Mouse (Mus musculus): Measurements from ENCODE around the gene Itpr3. TPM values are rescaled to one million over a fixed set of nuclear protein-coding genes. Genes with fewer than 3 reads are reported as not detected.

The Itpr3 gene
- total RNA-seq, 1 experiment from 2014 or later: 7.4 TPM

- peak; percentile 59 for DNase-seq
These were observed 18.6 kb upstream of the Itpr3 start for GRCm38 (mm10) chr17:27038335-27039050.

DNA sequence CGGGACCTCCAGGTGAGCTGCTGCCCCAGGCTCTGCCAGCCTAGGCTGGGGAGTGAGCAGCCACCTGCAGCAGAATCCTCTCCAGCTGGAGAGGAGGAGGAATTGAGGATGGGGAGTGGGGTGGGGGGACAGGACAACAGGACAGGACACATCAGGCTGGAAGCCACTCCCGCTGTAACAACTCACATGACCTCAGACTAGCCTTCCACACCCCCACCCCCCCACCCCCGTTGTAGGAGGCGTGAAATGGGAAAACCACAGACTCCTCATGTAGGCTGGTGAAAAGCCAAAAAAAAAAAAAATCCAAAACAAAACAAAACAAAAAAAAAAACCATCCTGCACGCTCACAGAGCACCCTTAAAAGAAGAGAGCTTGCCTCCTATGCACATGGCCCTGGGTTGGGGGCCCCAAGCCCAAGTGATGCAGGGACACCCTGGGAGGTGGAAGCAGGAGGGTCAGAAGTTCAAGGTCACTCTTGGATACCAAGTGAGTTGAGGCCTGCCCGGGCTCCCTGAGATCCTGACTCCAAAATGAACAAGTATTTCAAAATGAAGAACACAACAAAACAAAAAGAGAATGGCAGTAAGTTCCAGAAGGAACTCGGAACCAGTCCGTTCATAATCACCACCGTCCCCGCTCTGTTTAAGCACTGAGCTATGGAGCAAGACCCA, 17.5 kb upstream of the Itpr3 start:
- no peak for DNase-seq

DNA sequence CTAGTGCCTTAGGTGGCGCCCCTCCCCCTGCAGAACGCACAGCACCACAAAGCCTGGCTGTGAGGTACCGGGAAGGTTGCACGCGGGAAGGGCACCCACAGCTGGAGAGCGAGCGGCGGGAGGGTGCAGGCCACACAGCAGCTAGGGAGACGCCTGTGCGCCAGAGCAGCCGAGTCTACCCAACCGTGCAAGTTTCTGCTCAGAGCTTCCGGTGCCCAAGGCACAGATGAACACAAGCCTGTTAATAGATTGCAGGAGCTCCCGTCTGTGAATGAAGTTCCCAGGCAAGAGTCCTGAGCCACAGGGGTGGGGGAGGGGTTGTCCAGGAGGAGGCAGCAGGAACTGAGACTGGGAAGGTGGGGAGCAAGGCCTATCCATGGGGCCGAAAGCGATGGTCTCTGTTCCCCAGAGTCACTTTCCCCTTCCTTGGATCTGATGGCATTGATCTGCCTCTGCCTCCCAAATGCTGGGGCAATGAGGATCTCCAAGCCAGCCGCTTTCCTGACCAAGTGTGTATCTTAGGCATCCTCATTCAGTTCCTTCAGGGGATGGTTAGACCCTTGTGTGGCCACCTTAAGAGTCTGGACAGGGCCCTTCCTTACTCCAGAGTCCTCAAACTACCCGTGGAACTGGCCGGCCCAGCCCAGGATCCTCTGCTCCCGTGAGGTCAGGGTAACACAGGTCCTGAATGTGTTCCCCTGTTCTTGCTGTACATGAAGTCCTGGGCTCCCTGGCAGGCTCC, 16.6 kb upstream of the Itpr3 start:
- DNase-seq: no peak

GRCm38 (mm10) chr17:27041046-27041786, 15.9 kb upstream of the Itpr3 start:
- DNase-seq: no peak

- DNase-seq: no peak
These were observed 15.4 kb upstream of the Itpr3 start for GRCm38 (mm10) chr17:27041787-27042055.

GRCm38 (mm10) chr17:27042840-27043239, 14.3 kb upstream of the Itpr3 start:
- DNase-seq: no peak

GRCm38 (mm10) chr17:27045164-27045563, 11.9 kb upstream of the Itpr3 start:
- no peak for DNase-seq

- DNase-seq: no peak
These were observed 9.2 kb upstream of the Itpr3 start for GRCm38 (mm10) chr17:27047762-27048444.

DNA sequence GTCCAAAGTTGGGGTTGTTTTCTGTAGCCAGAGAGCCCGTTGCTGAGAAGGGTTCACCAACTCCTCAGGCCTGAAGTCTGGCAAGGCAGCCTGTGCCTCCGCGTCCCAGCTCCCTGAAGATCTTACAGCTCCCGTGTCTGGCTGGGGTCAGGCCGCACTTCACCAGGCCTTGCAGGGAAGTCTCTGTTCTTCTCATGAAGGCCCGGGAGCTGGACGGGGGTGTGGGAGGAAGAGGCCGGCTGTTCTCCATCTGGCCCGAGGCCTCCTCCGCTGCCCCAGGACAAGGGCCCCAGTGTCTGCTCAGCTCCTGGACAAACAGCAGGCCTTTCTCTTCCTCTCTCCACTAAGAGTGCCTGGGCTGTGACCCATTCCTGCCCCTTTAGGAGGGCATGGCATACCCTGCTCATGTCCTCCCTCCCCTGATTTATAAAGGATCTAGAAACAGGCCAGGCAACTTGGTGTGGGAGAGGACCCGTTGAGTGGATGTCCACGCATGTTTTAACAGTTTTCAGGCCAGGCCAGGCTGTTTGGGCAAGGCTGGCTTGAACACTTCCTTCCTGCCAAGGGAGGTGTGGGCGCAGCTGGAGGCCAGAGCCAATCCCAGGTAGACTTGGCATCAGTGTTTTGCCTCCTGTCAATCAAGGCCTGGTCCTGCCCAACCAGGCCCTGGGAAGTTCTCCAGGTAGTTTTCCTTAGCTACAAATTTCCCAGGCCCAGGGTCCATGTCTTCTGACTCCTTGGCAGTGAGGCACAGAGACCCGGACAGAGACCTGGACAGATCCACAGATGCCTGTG, 8.5 kb upstream of the Itpr3 start:
- DNase-seq: no peak

DNA sequence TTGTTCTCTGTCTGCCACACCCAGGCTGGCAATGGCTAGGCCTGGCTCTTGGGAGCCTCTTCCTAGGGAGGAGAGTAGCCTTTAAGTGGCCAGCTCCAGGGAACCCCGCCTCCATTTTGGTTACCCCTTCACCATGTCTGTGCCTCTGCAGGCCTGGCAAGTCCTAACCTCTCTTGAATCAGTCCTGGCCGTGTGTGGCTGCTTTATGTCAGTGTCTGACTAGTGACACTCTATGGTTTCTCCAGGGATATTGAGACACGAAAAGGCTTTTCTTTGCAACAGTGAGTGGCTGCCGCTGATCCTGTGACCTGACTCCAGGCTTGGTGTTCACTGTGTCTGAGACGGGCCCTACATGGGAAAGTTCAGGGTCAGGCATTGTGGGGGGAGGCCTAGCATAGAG, 6.3 kb upstream of the Itpr3 start:
- DNase-seq: no peak

- peak; percentile 66 for DNase-seq
These were observed 5.6 kb upstream of the Itpr3 start for GRCm38 (mm10) chr17:27051514-27051913.

GRCm38 (mm10) chr17:27056170-27056569, 934 bp upstream of the Itpr3 start:
- peak; percentile 54 for DNase-seq

GRCm38 (mm10) chr17:27057517-27058055, 482 bp downstream of the Itpr3 start:
- no peak for DNase-seq

DNA sequence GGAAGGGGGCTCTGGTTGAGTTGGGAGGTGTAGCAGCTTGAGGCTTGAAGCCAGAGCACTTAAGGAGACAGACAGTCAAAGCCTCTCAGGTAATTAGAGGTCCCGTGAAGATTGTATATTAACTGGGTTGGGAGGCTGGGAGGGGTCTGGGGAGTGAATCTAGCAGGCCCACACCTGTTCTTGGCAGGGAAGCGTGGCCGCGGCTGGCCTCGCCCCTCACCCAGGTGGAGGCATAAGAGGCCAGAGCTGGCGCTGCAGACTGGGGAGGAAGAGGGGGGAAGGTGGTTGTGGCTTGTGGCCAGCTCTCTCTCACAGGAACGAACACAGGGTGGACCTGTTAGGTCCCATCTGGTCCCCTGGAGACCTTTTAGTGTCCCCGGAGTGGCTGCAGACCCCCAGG, 3.6 kb downstream of the Itpr3 start:
- no peak for DNase-seq

- no peak for DNase-seq
These were observed 4.6 kb downstream of the Itpr3 start for GRCm38 (mm10) chr17:27061727-27062126.

GRCm38 (mm10) chr17:27062684-27063083, 5.6 kb downstream of the Itpr3 start:
- no peak for DNase-seq

DNA sequence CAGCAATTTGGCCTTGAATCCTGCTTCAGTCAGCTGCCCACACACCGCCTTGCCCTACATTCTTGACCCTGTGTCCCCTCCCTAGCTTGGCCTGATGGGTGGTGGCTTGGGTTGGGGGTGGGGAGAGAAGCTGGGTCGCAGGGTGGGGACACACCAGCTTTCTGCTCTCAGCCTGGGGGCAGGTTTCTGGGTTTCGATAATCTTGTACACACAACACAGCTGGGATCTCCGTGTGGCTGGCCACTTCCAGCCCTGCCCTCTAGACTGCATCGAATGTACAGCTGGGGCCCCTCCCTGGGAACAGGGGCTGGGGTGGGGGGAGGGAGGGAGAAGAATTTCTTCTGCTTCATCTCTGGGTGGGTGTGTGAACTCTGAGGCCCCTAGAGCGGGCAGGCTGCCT, 6.6 kb downstream of the Itpr3 start:
- DNase-seq: no peak

DNA sequence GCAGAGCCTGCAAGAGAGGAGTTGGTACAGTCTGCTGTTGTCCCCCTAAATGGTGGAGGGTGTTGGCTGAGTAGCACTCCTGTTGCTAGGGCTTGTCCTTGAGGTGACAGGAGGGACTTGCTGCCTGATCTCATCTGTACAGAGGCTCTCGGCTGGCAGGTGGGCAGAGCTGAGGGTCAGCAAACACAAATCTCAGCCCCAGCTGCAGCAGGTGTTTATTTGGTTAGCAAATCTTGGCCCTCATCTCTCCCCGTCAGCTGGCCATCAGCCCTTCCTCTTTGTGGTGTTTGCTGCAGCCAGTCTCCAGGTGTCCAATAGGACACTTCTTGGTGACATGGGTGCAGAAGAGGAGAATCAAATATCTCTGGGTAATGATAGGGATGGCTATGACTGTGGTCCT, 7.1 kb downstream of the Itpr3 start:
- DNase-seq: no peak

DNA sequence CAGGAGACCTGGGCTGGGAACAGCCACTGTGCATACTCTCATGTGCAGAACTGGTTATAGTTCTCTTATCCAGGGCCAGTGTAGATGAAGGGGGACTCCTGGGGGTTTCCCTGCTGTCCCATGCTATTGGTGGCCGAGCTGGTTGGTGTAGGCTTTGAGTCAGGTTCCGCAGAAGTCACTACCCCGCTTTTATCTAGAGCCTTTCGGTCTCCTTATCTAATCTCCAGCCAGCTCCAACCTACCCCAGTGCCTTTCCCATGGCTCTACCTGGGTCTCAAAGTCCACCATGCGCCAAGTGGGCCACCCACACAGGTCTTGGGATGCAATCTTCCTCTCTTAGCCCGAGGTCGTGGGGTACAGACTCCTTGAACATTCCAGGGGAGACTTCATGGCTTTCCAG, 9.0 kb downstream of the Itpr3 start:
- DNase-seq: no peak

DNA sequence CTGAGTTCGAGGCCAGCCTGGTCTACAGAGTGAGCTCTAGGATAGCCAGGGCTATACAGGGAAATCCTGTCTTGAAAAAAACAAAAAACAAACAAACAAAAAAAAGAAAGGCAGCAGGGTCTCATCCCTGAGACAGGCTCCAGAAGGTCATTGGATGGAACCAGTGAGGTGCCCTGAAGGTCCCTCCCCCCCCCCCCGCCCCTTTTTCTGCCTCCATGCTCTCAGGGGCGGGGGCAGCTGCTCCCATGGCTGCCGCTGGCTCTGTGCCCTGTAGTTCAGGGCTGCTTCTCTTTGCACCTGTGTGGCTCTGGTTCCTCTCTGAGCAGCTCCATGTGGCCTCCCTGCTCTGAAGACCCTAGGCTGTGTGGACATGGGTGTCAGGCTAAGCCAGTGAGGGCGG, 12.0 kb downstream of the Itpr3 start:
- no peak for DNase-seq

DNA sequence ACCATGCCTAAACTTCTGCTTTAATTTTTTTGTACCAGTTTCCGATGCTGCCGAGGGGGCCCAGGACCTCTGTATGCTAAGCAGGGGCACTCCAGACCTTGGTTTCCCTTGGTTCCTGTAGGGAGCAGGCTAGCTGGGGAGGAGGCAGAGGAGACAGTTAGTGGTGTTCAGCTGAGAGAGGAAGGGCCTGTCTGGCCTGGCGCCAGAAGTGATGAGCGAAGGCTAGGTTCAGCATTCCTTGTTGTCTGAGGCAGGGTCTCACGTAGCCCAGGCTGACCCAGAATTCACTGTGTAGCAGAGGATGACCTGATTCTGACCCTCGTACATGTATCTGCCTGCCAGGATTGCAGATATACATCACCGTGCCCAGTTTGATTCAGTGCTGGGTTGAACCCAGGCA, 13.8 kb downstream of the Itpr3 start:
- no peak for DNase-seq

Measured in adrenal gland, postnatal 25 days (tissue).